Mouse (Mus musculus): ENCODE measurements around the gene B3galt1.

Gene B3galt1

GRCm38 (mm10) chr2:68053243-68053642 is 487.6 kb downstream of the B3galt1 start:
- no peak for DNase-seq (ENCODE audit: low spot score)

GRCm38 (mm10) chr2:68061341-68061740 is 495.7 kb downstream of the B3galt1 start:
- DNase-seq (ENCODE audit: low spot score): no peak

DNA sequence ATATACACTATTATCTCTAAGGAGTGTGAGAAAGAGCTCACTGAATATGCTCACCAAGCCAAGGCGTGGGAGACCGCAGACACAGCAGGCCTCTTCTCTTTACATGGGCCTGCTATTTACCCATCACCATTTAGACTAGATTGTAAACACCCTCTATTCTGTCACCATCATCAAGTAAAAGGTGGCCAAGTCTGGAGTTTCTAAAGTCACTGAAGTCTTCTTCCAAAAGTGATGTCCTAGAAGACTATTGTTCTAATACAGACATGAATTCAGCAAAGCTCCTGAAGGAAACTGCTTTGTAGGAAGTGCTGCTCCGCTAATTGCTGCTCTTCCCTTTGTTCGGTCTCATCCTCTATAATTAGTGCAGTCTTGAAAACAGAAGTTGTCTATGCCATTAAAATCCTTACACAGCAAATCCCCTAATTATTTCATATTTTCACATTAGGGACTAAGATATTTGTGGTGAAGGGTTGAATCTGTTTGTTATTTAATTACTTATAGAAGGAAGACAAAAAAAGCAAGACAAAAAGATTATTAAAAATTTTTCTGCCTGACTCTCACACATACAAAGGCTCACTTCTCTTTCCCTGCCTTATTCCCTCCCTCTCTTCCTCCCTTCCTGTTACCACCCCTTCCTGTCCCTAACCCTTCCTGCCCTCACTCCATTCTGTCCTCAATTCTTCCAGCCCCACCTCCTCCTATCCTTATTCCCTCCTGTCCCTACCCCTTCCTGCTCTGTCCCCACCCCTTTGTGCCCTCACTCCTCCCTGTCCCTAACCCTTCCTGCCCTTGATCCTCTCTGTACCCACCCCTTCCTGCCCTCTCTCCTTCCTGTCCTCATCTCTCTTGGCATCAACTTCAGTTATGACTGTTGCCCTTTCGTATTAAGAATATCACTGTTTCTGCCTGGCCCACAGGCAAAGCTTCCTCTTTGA is 514.0 kb downstream of the B3galt1 start:
- no peak for DNase-seq (ENCODE audit: low spot score)

GRCm38 (mm10) chr2:68080872-68081280 is 515.2 kb downstream of the B3galt1 start:
- DNase-seq (ENCODE audit: low spot score): no peak

DNA sequence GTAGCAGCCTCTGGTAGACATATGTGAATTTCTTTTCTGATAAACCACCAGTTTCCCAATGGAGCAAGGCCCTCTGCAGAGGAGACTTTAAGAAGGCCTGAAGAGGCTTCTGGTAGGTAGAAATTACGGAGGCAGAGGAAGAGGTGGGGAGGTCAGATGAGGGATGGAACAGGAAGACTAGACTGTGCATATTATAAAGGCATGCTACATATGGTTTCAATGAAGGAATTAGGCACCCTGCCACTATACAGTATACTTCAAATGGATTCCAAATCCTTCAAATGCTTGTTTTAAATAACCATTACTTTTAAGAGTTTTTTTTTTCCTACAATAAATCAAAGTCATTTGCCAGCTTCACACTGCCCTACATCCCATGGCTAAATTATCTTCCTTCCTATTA is 518.8 kb downstream of the B3galt1 start:
- no peak for DNase-seq (ENCODE audit: low spot score)

DNA sequence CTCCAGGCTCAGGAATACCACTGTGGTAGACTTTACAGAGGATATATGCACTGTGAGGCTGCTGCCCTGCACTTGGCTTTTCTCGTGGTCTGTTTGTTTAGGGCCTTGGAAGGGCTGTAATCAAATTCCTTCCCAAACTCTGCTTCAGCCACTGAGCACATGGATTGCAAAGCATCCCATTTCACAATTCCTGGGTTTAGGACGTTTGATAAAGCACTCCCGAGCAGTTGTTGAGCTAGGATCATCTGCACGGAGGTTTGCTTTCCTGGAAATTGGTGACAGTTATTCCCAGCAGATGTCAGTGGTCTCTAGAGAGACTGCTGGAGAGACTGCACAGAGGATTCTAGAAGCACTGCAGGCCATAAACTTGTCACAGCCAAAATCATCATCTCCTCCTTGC is 520.4 kb downstream of the B3galt1 start:
- no peak for DNase-seq (ENCODE audit: low spot score)

GRCm38 (mm10) chr2:68091559-68091958 is 525.9 kb downstream of the B3galt1 start:
- DNase-seq (ENCODE audit: low spot score): no peak

DNA sequence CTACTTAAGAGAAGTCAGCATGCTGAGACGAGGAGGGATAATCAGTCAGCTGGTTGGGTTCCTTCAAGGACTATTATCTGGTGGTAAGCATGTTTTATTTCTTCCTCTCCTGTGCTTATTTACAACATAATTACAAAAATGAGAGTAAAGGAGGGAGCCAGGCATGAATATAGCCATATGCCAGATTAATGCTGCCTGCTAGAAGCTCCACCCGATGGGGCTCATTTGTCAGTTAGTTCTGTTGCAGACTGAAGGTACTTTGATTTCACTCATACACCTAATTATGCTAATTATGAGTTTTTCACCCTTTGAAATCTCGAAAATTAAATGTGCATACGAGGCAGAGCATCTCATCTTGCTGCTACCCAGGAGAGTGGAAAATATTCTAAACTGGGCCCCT is 539.0 kb downstream of the B3galt1 start:
- no peak for DNase-seq (ENCODE audit: low spot score)

DNA sequence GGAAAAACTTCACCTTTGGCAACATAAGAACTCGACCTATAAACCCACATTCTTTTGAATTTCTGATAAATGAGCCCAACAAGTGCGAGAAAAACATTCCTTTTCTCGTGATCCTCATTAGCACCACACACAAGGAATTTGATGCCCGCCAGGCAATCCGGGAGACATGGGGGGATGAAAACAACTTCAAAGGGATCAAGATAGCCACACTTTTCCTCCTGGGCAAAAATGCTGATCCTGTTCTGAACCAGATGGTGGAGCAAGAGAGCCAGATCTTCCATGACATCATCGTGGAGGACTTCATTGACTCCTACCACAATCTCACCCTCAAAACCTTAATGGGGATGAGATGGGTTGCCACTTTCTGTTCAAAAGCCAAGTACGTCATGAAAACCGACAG is 552.4 kb downstream of the B3galt1 start:
- DNase-seq (ENCODE audit: low spot score): no peak

GRCm38 (mm10) chr2:68124751-68125150 is 559.1 kb downstream of the B3galt1 start:
- no peak for DNase-seq (ENCODE audit: low spot score)

GRCm38 (mm10) chr2:68141094-68141493 is 575.4 kb downstream of the B3galt1 start:
- DNase-seq (ENCODE audit: low spot score): no peak

DNA sequence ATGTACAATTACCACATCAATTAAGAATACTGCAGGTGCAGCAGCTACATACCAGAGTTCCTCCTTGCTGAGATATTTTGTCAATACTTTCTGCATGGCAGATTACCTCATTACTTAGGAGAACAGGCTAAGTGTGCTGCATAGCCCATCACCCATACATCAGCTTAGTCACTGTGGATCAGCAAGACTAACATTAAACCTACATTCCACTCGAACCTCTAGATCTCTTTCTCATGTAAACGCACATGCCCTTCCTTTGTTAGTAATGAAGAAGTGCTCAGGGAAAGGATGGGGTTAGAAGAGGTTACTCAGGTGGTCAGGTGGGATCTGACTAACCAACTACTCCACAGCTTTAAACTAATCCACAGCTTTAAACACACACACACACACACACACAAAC is 577.6 kb downstream of the B3galt1 start:
- DNase-seq (ENCODE audit: low spot score): no peak

- DNase-seq (ENCODE audit: low spot score): no peak
Observed at GRCm38 (mm10) chr2:68159751-68160150, 594.1 kb downstream of the B3galt1 start.

DNA sequence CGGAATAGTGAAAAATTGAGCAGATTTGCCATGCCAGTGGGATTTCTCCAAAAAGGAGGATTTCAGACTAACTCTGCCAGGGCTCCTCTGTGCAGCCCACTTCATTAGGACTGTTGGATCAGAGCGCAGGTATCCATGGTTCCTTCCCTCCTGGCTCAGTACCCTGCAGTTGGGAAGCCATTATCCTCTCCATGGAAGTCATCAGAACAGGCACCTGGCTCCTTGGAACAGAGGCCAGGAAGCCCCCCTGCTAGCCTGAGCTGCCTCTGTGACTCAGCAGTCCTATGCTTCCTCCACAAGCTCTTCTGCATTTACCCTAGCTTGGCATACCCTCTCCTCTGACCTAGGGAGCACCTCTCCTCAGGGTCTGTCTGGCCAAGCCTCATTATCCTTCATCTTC is 594.9 kb downstream of the B3galt1 start:
- no peak for DNase-seq (ENCODE audit: low spot score)

- DNase-seq (ENCODE audit: low spot score): no peak
Observed at GRCm38 (mm10) chr2:68162012-68162411, 596.3 kb downstream of the B3galt1 start.

DNA sequence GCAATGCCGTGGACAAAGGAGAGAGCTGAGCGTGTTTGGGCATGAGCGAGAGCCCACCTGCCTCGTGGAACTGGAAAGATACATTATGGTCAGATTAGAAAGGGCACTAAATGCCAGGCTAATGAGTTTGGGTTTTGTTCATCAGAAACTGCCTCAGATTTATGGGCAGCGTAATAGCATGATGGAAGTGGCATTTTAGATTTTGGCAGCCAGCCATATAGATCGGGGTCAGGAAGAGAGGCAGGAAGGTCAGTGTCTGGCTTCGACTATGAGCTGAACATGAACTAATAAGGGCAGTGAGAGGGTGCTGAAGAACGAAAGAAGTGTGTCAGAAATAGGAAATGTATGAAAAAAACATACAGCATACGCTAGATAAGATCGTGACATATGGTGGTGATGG is 605.6 kb downstream of the B3galt1 start:
- DNase-seq (ENCODE audit: low spot score): no peak
